Mouse (Mus musculus): ENCODE data around the gene Gm6034.

GRCm38 (mm10) chr17:36025197-36025596, 17.6 kb upstream of the Gm6034 start:
- TF ChIP-seq CTCF (IDR thresholded peaks at IDR 0.05; ENCODE audit: control insufficient read depth, insufficient read depth, low read length): no peak
- no peak for TF ChIP-seq POLR2A (IDR thresholded peaks at IDR 0.05; ENCODE audit: borderline replicate concordance, control insufficient read depth, low read depth, low read length)
